Mouse (Mus musculus): Measurements from ENCODE around the gene Gnaq. TPM values are rescaled to one million over a fixed set of nuclear protein-coding genes. Genes with fewer than 3 reads are reported as not detected.

Gnaq gene
- total RNA-seq, 4 experiments from 2014 or later, result 20.5 to 23.7 (median 21.6) TPM

Small RNAs within 50 kb of the gene (microRNA-seq; reads per million reads assigned to microRNA genes)
- gene Mir496b, result not detected

Other genes with a start within 250 kb of the Gnaq start
- 1 to 10 TPM; 3.1 to 4.8 (median 4.0) TPM for gene Psat1, start 185.5 kb upstream of the Gnaq start, total RNA-seq (2022)
- 1 to 10 TPM; 3.5 to 3.7 (median 3.6) TPM for gene Cep78, start 147.8 kb upstream of the Gnaq start, total RNA-seq (2022)